Mouse (Mus musculus): ENCODE measurements around the gene Clec11a.

- TF ChIP-seq POLR2A (IDR thresholded peaks at IDR 0.05; ENCODE audit: borderline replicate concordance, extremely low read depth, low read depth, low read length) (no peak), CTCF (IDR thresholded peaks at IDR 0.05; ENCODE audit: insufficient read depth, low read length) (no peak)
Measured at GRCm38 (mm10) chr7:44273446-44273845, 33.3 kb downstream of the Clec11a start.

Measured in lung, adult 2 months (tissue).